Mouse (Mus musculus) intestine, embryonic 16.5 days (tissue): Measurements from ENCODE around the gene Prex1. TPM values are rescaled to one million over a fixed set of nuclear protein-coding genes. Genes with fewer than 3 reads are reported as not detected.

Experiments used
- ATAC-seq: fragments of 200-750 bp; cut with Nextera tagmentation; 2 replicates; pipeline ENCODE4 v1.8.0; 2017; ENCODE audit warnings: moderate TSS enrichment, moderate library complexity
- H3K27ac ChIP-seq: fragments of 300-500 bp; sonication (generic); 2 replicates; pipeline ENCODE4 v1.5.1; 2014; ENCODE audit warnings: mild to moderate bottlenecking, low read length
- H3K27me3 ChIP-seq: fragments of 300-500 bp; sonication (generic); replicated peaks from 2 replicates; pipeline ENCODE4 v1.6.1; 2014; ENCODE audit warnings: low read length, control low read depth, mixed read lengths; ENCODE audit not compliant: control insufficient read depth, insufficient read depth
- H3K36me3 ChIP-seq: fragments of 300-500 bp; sonication (generic); 2 replicates; pipeline ENCODE4 v1.6.1; 2014; ENCODE audit warnings: low read length, control low read depth; ENCODE audit not compliant: control insufficient read depth, insufficient read depth
- H3K4me1 ChIP-seq: fragments of 300-500 bp; sonication (generic); 2 replicates; pipeline ENCODE4 v1.6.1; 2014; ENCODE audit warnings: low read length, control low read depth, mixed read lengths; ENCODE audit not compliant: control insufficient read depth, insufficient read depth
- H3K4me2 ChIP-seq: fragments of 300-500 bp; sonication (generic); 2 replicates; pipeline ENCODE4 v1.6.1; 2014; ENCODE audit warnings: low read depth, low read length, control low read depth
- H3K4me3 ChIP-seq: fragments of 300-500 bp; sonication (generic); 2 replicates; pipeline ENCODE4 v1.5.1; 2014; ENCODE audit warnings: mild to moderate bottlenecking, low read length
- H3K9ac ChIP-seq: fragments of 300-500 bp; sonication (generic); 2 replicates; pipeline ENCODE4 v1.6.1; 2014; ENCODE audit warnings: low read depth, low read length
- H3K9me3 ChIP-seq: fragments of 300-500 bp; sonication (generic); 2 replicates; pipeline ENCODE4 v1.6.1; 2016; ENCODE audit warnings: low read length, control low read depth; ENCODE audit not compliant: control insufficient read depth
- WGBS: fragments of 180-500 bp; shearing (Covaris S2); extraction: QIAGEN DNeasy Blood & Tissue Kit; methylation state at CpG from one replicate; pipeline ENCODE4 v1.1.7; 2014; 5-methylcytosine and 5-hydroxymethylcytosine counted together
- polyA plus RNA-seq: library from polyadenylated mRNA; unstranded; fragments of >200 nt; fragmentation: Nextera tagmentation; extraction: Ambion mirVana; gene quantifications from 2 replicates; pipeline ENCODE4 v1.2.1, GENCODE M21; 2015

Gene Prex1
- polyA plus RNA-seq, 1 experiment from 2014 or later, result 8.0 TPM

DNA sequence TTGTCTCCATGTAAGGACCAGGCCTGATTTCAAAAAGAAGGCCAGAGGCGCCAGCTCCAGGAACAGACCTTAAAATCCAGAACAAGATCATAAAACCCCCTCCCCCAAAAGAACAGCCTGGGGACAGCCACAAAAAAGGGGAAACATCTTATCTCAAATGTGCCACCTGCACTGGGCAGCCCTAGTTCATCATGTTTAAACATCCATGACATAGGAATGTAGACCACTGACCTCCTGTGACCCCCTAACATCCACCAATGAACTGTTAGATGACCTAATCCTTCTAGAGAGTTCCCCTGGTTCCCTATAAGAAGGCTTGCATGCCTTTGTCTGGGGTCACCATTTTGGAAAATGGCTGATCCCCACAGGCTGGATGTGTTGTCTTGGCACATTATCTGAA, 173.4 kb downstream of the Prex1 start:
- H3K9ac ChIP-seq, result no peak overlapping the region
- no peaks in the 10 kb centered on the region for H3K9me3 ChIP-seq
- H3K4me2 ChIP-seq, result no peak overlapping the region
- H3K4me1 ChIP-seq, result peaks cover 7% of the 10 kb centered on the region
- H3K27me3 ChIP-seq, result no peaks in the 10 kb centered on the region
- no peaks in the 10 kb centered on the region for H3K36me3 ChIP-seq
- no peak overlapping the region for H3K4me3 ChIP-seq
- no peak for ATAC-seq
- H3K27ac ChIP-seq, result no peak overlapping the region
- WGBS, result 85% methylated on average over 1 of the region's 1 CpGs

DNA sequence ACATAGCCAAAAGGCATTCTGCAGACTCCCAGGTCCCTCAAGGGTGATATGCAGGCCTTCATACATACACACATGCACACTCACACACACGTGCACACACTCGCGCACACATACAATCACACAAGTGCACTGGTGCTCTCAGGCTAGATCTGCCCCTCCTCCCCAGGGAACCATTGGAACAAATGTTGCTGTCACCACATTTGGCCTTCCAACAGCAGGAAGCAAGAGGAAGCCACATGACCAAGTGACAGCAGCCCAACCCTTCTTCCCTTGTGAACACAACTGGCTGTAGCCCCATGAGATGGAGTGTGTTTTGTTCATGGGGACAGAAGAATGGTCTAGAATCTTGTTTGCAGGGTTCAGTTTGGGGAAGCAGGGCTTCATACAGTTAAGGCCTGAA, 176.7 kb downstream of the Prex1 start:
- Histone ChIP-seq H3K36me3 (no peaks in the 10 kb centered on the region), H3K4me1 (peaks cover 3% of the 10 kb centered on the region), H3K9ac (no peak overlapping the region), H3K4me2 (no peak overlapping the region), H3K4me3 (no peak overlapping the region), H3K27ac (no peak overlapping the region), H3K9me3 (no peaks in the 10 kb centered on the region), H3K27me3 (no peaks in the 10 kb centered on the region)
- no peak for ATAC-seq
- WGBS, result 98% methylated on average over 3 of the region's 3 CpGs

- no peaks in the 10 kb centered on the region for H3K4me1 ChIP-seq
- no peaks in the 10 kb centered on the region for H3K36me3 ChIP-seq
- H3K4me2 ChIP-seq, result no peak overlapping the region
- no peaks in the 10 kb centered on the region for H3K9me3 ChIP-seq
- H3K9ac ChIP-seq, result no peak overlapping the region
- WGBS, result 79% methylated on average over 11 of the region's 11 CpGs
- H3K4me3 ChIP-seq, result no peak overlapping the region
- H3K27ac ChIP-seq, result no peak overlapping the region
- no peak for ATAC-seq
- no peaks in the 10 kb centered on the region for H3K27me3 ChIP-seq
These were observed 178.1 kb downstream of the Prex1 start for GRCm38 (mm10) chr2:166535519-166535918.

DNA sequence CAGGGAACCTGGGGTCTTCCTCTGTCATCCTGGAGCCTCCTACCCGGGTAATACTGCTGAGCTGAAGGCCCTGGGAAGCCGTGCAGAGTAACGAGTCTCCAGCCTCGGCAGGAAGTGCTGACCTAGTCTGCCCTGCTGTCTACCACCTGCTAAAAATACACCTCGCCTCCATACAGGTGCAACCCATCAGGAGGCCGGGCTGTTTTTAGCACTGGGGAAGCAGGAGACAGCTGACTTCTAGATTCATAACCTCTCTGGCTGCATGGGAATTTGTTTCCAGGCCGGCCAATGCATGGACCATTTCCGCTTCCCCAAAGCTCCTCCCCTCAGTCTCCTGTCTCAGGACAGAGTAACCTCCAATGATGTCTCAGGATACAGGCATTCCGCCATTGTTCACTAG, 187.4 kb downstream of the Prex1 start:
- WGBS, result 63% methylated on average over 9 of the region's 9 CpGs

DNA sequence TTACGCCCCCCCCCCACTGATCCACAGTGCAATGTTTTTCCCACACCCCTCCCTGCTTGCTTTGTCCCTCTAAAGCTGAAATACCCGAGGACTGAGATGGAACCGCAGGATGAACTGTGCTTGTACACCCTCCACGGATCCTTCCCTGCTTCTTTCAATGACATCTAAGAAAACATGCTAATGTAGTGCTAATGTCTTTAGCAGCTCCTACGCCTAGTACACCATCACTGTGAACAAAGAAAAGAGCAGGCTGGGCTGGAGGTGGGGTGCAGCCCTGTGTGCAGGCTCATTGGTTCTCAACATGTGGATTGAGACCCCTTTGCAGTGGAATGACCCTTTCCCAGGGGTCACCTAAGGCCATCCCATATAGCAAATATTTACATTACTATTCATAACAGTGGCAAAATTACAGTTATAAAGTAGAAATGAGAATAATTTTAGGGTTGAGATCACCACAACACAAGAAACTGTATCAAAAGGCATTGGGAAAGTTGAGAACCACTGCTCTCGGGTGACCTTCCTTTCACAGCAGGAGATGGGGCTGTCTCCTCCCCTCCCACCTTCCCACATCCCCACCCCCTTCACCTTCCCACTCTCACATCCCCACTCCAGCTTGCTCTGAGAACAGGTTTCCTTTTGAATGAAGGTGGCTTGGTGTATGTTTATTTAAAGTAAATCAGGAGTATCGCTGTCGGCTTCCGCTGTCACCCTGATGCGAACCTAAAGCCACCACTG, 190.3 kb downstream of the Prex1 start:
- Histone ChIP-seq H3K27ac (no peak overlapping the region), H3K4me2 (no peak overlapping the region), H3K4me1 (peaks cover 15% of the 10 kb centered on the region), H3K9me3 (no peaks in the 10 kb centered on the region), H3K4me3 (no peak overlapping the region), H3K36me3 (no peaks in the 10 kb centered on the region), H3K27me3 (no peaks in the 10 kb centered on the region), H3K9ac (no peak overlapping the region)
- ATAC-seq, result no peak
- 72% methylated on average over 10 of the region's 10 CpGs for WGBS

More for the DNA sequence above, 187.4 kb downstream of the Prex1 start:
- H3K27me3 ChIP-seq, result no peaks in the 10 kb centered on the region
- H3K27ac ChIP-seq, result no peak overlapping the region
- H3K9ac ChIP-seq, result no peak overlapping the region
- 0 out of 2 replicates have a peak, but pooled peaks cover 6% of the 10 kb centered on the region for H3K9me3 ChIP-seq
- no peak overlapping the region for H3K4me3 ChIP-seq
- no peaks in the 10 kb centered on the region for H3K36me3 ChIP-seq
- H3K4me2 ChIP-seq, result no peak overlapping the region
- no peak for ATAC-seq
- H3K4me1 ChIP-seq, result peaks cover 15% of the 10 kb centered on the region

GRCm38 (mm10) chr2:166522612-166523120, 191.0 kb downstream of the Prex1 start:
- no peaks in the 10 kb centered on the region for H3K36me3 ChIP-seq
- no peak for ATAC-seq
- H3K27me3 ChIP-seq, result no peaks in the 10 kb centered on the region
- no peaks in the 10 kb centered on the region for H3K9me3 ChIP-seq
- H3K4me1 ChIP-seq, result peaks cover 18% of the 10 kb centered on the region
- WGBS, result 61% methylated on average over 15 of the region's 15 CpGs
- H3K27ac ChIP-seq, result peak overlapping the region; percentile 55
- no peak overlapping the region for H3K9ac ChIP-seq
- H3K4me2 ChIP-seq, result peak overlapping the region; percentile 40; the same call in 1 of the 2 replicates
- H3K4me3 ChIP-seq, result no peak overlapping the region

DNA sequence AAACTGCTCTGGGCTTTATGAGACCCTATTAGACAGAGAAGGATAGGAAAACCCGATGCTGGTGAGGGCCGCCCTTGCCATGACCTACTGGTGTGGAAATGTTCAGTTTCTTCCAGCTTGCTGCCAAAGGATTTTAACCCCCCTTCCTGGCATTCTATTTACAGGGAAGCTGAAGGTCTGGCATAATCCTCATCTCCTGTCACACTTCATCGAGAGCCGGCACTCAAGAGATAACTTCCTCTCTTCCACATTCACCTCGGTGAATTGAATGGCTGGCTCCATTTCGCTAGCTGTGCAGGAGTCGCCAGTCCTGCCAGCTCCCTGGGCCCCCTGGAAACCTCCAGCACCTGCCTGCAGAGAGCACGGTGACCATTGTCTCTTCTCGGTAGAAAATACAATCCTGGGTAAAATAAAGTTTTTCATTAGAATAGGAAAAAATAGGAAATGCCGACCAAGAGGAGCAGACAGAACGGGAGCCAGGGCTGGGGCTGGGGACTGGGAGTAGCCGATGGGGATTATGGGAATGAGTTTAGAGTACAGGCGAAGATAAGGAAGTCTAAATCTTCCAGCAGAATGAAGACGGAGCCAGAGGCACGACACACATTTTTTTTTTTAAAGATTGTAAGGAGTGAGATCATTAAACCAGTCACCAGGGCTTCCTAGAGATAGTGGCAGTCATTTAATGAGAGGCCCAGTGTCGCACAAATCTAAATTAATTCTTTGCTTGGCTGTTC, 191.6 kb downstream of the Prex1 start:
- H3K4me3 ChIP-seq, result no peak overlapping the region
- 32% methylated on average over 16 of the region's 16 CpGs for WGBS
- no peaks in the 10 kb centered on the region for H3K27me3 ChIP-seq
- peak overlapping the region; percentile 55 for H3K27ac ChIP-seq
- no peaks in the 10 kb centered on the region for H3K9me3 ChIP-seq
- 0 out of 2 replicates have a peak, but pooled peaks have one; percentile 22 for ATAC-seq
- peak overlapping the region; percentile 40 for H3K4me2 ChIP-seq
- H3K9ac ChIP-seq, result no peak overlapping the region; the same call in 1 of the 2 replicates
- no peaks in the 10 kb centered on the region for H3K36me3 ChIP-seq
- peaks cover 22% of the 10 kb centered on the region for H3K4me1 ChIP-seq

DNA sequence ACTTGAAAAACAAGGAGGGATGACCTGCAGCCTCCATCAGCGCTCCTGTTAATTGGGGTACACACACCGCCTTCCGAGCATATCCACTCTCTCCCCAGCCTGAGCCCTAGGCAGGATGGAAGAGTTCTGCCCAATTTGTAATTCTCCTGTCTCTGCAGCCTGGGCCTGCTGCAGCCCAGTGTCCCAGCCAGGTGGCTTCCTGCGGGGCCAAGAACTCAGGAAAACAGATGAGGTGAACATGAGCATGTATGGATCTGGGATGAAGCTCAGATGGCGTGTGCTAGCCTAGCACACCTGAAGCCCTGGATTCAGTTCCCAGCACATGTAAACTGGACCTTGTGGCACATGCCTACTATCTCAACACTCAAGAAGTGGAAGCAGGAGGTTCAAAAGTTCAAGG, 192.2 kb downstream of the Prex1 start:
- Histone ChIP-seq H3K4me3 (no peak overlapping the region), H3K9me3 (no peaks in the 10 kb centered on the region), H3K4me1 (peaks cover 23% of the 10 kb centered on the region), H3K27ac (no peak overlapping the region), H3K4me2 (no peak overlapping the region), H3K36me3 (no peaks in the 10 kb centered on the region), H3K27me3 (no peaks in the 10 kb centered on the region), H3K9ac (no peak overlapping the region)
- no peak for ATAC-seq
- 93% methylated on average over 5 of the region's 5 CpGs for WGBS

DNA sequence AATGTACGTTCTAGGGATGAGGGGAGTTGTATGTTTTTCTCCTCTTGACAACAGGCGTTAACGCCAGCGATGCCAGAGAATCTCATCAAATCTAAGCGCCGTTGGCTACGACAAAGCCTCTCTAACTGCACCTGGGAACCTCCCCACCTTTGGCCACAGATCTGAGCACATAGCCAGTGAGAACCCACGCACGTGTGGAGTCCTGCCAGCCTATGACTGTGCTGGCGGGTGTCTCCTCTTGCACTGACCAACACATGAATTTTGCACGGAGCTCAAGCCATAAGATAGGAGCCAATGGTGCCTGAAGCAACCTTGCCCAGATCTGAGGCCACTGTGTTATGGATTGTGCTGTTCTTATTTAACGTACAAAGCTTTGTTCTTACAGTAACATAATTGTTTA, 193.1 kb downstream of the Prex1 start:
- Histone ChIP-seq H3K36me3 (no peaks in the 10 kb centered on the region), H3K9me3 (no peaks in the 10 kb centered on the region), H3K9ac (no peak overlapping the region), H3K4me2 (no peak overlapping the region), H3K4me1 (peaks cover 23% of the 10 kb centered on the region), H3K4me3 (no peak overlapping the region), H3K27me3 (no peaks in the 10 kb centered on the region), H3K27ac (no peak overlapping the region)
- no peak for ATAC-seq
- WGBS, result 89% methylated on average over 12 of the region's 12 CpGs
